Mouse (Mus musculus): ENCODE measurements at regions not wholly inside any gene's neighbourhood (a gene's known extent, or its start where the extent isn't known, plus 50 kb on each side); places are given as distances from the start of the nearest gene placed in this dataset.
"Not testable (repeated sequence)": the region's sequence is repeated elsewhere in the genome, so short reads cannot be mapped to it uniquely, and the experiment has no call there.

DNA sequence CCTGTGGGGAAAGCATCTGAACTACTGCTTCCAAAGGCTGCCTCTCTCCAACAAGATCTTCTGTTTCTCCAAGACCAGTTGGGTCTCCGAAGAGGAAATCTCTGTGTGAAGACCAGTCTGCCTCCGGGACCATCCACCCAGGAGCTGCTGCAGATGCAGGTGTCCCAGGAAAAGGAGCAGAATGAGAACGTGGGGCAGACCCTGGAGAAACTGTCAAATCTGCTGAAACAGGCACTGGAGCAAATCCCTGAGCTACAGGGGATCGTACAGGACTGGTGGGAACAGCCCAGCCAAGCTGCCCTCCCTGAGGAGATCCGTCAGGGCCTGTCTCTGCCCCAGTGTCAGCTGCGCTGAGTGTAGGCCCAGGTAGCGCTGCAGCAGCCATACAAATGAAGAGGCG is 68.9 kb upstream of the Cnih3 start:
- H3K4me3 ChIP-seq (ENCODE audit: low read depth, low read length); H3K4me1 ChIP-seq (ENCODE audit: control insufficient read depth, insufficient read depth, low read length); H3K36me3 ChIP-seq (ENCODE audit: control insufficient read depth, insufficient read depth, low read length); H3K27me3 ChIP-seq (replicated peaks; ENCODE audit: control insufficient read depth, insufficient read depth, low read length); DNase-seq (ENCODE audit: low spot score); H3K4me2 ChIP-seq (ENCODE audit: low read length); H3K9ac ChIP-seq (ENCODE audit: low read length); H3K9me3 ChIP-seq (replicated peaks; ENCODE audit: control insufficient read depth, low read length); H3K27ac ChIP-seq (ENCODE audit: low read depth, low read length); ATAC-seq: not testable (repeated sequence)
- 95% methylated on average over 8 of the region's 8 CpGs for WGBS

DNA sequence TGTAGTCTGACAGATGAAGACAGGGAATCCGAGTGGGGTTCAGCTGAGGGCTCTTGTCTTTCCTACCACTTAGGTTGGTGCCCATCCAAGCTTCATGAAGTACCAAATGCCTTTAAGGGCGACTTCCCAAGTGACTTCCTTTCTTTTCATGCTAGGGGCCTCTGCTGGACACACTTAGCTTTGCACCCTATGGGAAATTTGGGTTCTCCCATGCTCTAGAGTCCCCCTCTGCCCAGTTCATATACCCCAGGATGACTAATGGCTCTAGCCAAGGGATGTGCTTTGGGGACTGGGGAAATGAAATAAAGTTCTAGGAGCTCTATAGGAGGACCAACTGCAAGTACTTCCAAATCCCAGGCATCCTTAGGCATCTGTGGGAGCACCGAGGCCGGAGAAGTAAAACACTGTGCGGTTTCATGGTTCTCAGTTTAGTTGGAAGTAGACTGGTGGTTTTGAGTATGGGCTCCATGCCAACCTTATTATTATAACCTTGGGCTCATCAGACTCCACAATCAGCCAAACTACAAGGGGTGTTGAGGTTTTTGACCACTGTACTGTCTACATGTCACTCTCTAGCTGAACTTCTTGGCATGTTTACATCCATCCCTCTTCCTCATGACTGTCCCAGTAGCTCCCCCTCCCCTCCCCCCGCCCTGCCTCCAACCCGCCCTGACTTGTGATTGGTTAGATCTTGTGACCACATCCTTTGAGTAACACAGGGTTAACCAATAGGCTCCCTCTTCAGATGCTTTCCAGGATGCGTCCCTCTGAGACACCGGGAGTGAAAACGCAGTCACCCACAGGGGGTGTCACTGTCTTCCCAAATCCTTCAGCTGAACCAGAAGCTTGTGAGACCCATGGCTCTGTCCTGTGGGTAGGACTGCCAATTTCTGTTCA is 67.9 kb upstream of the Cnih3 start:
- Histone ChIP-seq H3K36me3 (ENCODE audit: control insufficient read depth, insufficient read depth, low read length) (no peaks in the 10 kb centered on the region), H3K4me3 (ENCODE audit: low read depth, low read length) (no peak overlapping the region), H3K27me3 (replicated peaks; ENCODE audit: control insufficient read depth, insufficient read depth, low read length) (no peaks in the 10 kb centered on the region), H3K9ac (ENCODE audit: low read length) (no peak overlapping the region), H3K4me2 (ENCODE audit: low read length) (no peak overlapping the region), H3K27ac (ENCODE audit: low read depth, low read length) (no peak overlapping the region), H3K9me3 (replicated peaks; ENCODE audit: control insufficient read depth, low read length) (no peaks in the 10 kb centered on the region), H3K4me1 (ENCODE audit: control insufficient read depth, insufficient read depth, low read length) (no peaks in the 10 kb centered on the region)
- WGBS: 77% methylated on average over 10 of the region's 10 CpGs
- no peak for DNase-seq (ENCODE audit: low spot score)
- ATAC-seq: no peak

DNA sequence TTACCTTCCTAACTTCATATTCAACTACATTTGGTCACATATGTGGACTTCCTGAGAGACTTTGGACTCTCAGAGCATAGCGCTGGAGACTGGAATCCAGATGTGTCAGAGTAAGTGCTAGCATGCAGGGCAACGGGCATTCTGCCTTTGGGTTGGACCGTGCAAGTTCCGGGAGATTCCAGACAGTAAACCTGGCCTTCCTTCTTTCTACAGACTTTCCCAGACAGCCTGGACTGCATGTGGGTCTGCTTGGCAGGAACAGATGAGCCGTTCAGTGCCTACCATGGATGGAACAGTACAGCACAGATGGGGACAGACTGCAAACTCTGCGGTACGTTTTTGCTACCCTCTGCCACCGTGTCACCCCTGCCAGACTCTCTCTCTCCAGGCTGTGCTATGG is 66.8 kb upstream of the Cnih3 start:
- WGBS: 85% methylated on average over 8 of the region's 8 CpGs

DNA sequence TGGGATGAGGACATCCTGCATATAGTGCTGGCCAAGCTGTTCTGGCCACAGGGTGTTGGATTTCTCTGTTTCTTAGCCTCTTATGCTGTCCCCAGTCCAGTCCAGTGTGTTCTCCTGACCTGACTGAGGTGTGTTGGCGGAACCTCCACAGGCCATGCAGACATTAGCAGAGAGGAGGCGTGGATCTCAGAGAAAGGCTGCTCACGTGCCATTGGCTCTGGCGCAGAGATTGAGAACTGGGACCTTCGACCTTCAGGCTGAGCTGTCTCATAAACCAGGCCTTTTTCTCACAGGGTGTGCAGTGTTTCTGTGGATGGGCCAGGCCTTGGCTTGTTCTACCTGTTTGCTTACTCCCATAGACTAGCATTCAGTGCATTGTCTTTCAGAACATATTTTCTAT is 66.3 kb upstream of the Cnih3 start:
- DNase-seq (ENCODE audit: low spot score): no peak
- no peaks in the 10 kb centered on the region for H3K36me3 ChIP-seq (ENCODE audit: control insufficient read depth, insufficient read depth, low read length)
- 82% methylated on average over 5 of the region's 5 CpGs for WGBS
- no peak for ATAC-seq
- H3K4me3 ChIP-seq (ENCODE audit: low read depth, low read length): no peak overlapping the region
- H3K4me1 ChIP-seq (ENCODE audit: control insufficient read depth, insufficient read depth, low read length): no peaks in the 10 kb centered on the region
- no peaks in the 10 kb centered on the region for H3K27me3 ChIP-seq (replicated peaks; ENCODE audit: control insufficient read depth, insufficient read depth, low read length)
- H3K9ac ChIP-seq (ENCODE audit: low read length): no peak overlapping the region
- H3K27ac ChIP-seq (ENCODE audit: low read depth, low read length): no peak overlapping the region
- H3K9me3 ChIP-seq (replicated peaks; ENCODE audit: control insufficient read depth, low read length): no peaks in the 10 kb centered on the region
- H3K4me2 ChIP-seq (ENCODE audit: low read length): no peak overlapping the region

More for the DNA sequence above, 66.8 kb upstream of the Cnih3 start:
- no peak overlapping the region for H3K9ac ChIP-seq (ENCODE audit: low read length)
- H3K9me3 ChIP-seq (replicated peaks; ENCODE audit: control insufficient read depth, low read length): no peaks in the 10 kb centered on the region
- H3K4me3 ChIP-seq (ENCODE audit: low read depth, low read length): no peak overlapping the region
- no peak overlapping the region for H3K27ac ChIP-seq (ENCODE audit: low read depth, low read length)
- no peak overlapping the region for H3K4me2 ChIP-seq (ENCODE audit: low read length)
- no peaks in the 10 kb centered on the region for H3K36me3 ChIP-seq (ENCODE audit: control insufficient read depth, insufficient read depth, low read length)
- no peaks in the 10 kb centered on the region for H3K4me1 ChIP-seq (ENCODE audit: control insufficient read depth, insufficient read depth, low read length)
- DNase-seq (ENCODE audit: low spot score) (no peak), ATAC-seq (no peak)
- H3K27me3 ChIP-seq (replicated peaks; ENCODE audit: control insufficient read depth, insufficient read depth, low read length): no peaks in the 10 kb centered on the region

DNA sequence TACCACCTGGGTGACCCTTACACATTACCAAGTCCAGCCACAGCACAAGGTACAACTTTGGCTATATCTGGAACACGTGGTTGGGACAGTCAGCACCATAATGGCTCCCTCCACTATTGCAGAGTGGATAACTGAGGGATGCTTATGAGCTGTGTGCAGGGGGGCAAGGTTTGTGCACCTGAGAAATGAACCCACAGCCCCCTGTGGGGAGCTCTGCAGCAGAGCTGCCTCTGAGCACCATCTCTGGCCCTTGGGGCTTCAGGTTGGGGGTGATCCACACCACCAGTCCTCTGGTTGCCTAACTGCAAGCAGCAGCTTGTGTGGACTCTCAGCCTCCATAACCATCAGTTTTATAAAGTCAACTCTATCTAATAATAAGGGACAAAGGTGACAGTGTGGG is 65.3 kb upstream of the Cnih3 start:
- no peaks in the 10 kb centered on the region for H3K4me1 ChIP-seq (ENCODE audit: control insufficient read depth, insufficient read depth, low read length)
- H3K4me2 ChIP-seq (ENCODE audit: low read length): no peak overlapping the region
- no peaks in the 10 kb centered on the region for H3K9me3 ChIP-seq (replicated peaks; ENCODE audit: control insufficient read depth, low read length)
- ATAC-seq: no peak
- H3K36me3 ChIP-seq (ENCODE audit: control insufficient read depth, insufficient read depth, low read length): no peaks in the 10 kb centered on the region
- DNase-seq (ENCODE audit: low spot score): no peak
- no peak overlapping the region for H3K27ac ChIP-seq (ENCODE audit: low read depth, low read length)
- no peak overlapping the region for H3K4me3 ChIP-seq (ENCODE audit: low read depth, low read length)
- H3K27me3 ChIP-seq (replicated peaks; ENCODE audit: control insufficient read depth, insufficient read depth, low read length): no peaks in the 10 kb centered on the region
- no peak overlapping the region for H3K9ac ChIP-seq (ENCODE audit: low read length)
- 95% methylated on average over 1 of the region's 1 CpGs for WGBS

DNA sequence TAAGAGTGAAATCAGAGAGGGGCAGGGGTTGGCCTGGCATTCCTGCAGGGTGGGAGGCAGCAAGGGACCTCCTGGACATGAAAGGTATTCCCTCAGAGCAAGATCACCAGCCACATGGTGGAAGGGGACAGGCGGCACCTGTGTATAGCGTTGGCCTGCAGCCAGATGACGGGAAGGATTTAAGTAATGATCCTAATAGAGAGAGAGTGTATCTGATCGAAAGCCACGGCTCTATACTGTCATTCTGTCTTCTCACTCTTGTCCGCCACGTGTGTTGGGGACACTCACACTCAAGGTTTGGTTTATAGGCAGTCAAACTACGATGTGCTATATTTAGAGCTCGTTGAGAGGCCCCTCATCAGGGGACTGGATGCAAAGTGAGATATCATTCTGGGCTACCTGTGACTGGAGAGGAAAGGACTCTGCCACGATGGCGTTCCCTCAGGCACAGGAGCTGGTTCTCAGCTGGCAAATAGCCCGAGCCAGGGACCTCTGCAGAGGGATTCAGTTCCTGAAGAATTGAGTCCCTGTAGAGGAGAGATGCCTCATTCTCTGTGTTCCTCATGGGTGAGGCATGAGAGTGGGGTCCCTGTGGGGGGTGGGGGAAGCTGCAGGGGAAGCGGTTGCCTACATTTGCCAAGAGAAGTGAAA is 62.9 kb upstream of the Cnih3 start:
- H3K9ac ChIP-seq (ENCODE audit: low read length): no peak overlapping the region
- H3K4me3 ChIP-seq (ENCODE audit: low read depth, low read length): no peak overlapping the region
- H3K27me3 ChIP-seq (replicated peaks; ENCODE audit: control insufficient read depth, insufficient read depth, low read length): no peaks in the 10 kb centered on the region
- H3K27ac ChIP-seq (ENCODE audit: low read depth, low read length): no peak overlapping the region
- no peaks in the 10 kb centered on the region for H3K9me3 ChIP-seq (replicated peaks; ENCODE audit: control insufficient read depth, low read length)
- ATAC-seq: no peak
- H3K4me1 ChIP-seq (ENCODE audit: control insufficient read depth, insufficient read depth, low read length): no peaks in the 10 kb centered on the region
- H3K4me2 ChIP-seq (ENCODE audit: low read length): no peak overlapping the region
- 71% methylated on average over 13 of the region's 13 CpGs for WGBS
- H3K36me3 ChIP-seq (ENCODE audit: control insufficient read depth, insufficient read depth, low read length): no peaks in the 10 kb centered on the region
- DNase-seq (ENCODE audit: low spot score): no peak

DNA sequence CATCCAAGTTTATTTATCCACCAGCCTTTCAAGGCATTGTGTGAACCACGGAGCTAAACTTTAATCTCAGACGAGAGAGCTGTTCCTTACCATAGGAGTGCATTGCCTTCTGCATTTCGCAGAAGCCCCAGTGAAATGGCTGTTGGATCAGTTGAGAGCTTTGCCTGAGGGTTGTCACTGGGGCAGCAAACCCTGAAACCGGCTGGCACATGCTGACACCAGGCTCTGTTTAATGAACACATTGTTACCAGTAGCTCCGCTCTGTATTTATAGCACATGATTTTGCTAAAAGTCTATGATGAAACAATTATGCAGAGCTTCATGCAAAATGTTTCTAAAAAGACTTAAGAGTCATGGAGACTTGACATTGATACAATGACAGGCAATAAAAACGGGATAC is 61.2 kb upstream of the Cnih3 start:
- no peak for DNase-seq (ENCODE audit: low spot score)
- Histone ChIP-seq H3K27ac (ENCODE audit: low read depth, low read length) (no peak overlapping the region), H3K4me1 (ENCODE audit: control insufficient read depth, insufficient read depth, low read length) (no peaks in the 10 kb centered on the region), H3K36me3 (ENCODE audit: control insufficient read depth, insufficient read depth, low read length) (no peaks in the 10 kb centered on the region), H3K9me3 (replicated peaks; ENCODE audit: control insufficient read depth, low read length) (no peaks in the 10 kb centered on the region), H3K27me3 (replicated peaks; ENCODE audit: control insufficient read depth, insufficient read depth, low read length) (no peaks in the 10 kb centered on the region), H3K4me2 (ENCODE audit: low read length) (no peak overlapping the region), H3K9ac (ENCODE audit: low read length) (no peak overlapping the region), H3K4me3 (ENCODE audit: low read depth, low read length) (no peak overlapping the region)
- ATAC-seq: no peak
- 54% methylated on average over 6 of the region's 6 CpGs for WGBS

DNA sequence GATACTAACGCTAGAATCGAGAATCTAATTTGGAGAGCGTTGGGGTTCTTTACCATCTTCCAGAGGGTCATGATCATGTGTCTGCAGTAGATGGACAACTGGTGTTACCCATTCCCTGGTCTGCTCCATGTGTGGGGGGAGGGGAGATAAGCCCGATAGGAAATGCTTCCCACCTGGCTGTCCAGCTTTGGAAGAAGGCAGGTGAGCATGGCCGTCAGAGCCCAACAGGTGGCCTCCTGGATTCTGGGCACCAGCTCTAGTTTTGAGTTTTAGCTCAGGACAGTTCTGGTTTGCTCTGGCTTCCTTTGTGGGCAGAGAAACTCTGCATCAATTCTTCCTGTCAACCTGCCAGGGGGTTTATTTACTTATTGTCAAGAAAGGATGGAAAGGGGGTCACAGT is 60.5 kb upstream of the Cnih3 start:
- no peaks in the 10 kb centered on the region for H3K27me3 ChIP-seq (replicated peaks; ENCODE audit: control insufficient read depth, insufficient read depth, low read length)
- H3K4me3 ChIP-seq (ENCODE audit: low read depth, low read length): no peak overlapping the region
- no peak overlapping the region for H3K27ac ChIP-seq (ENCODE audit: low read depth, low read length)
- no peaks in the 10 kb centered on the region for H3K9me3 ChIP-seq (replicated peaks; ENCODE audit: control insufficient read depth, low read length)
- WGBS: 90% methylated on average over 5 of the region's 5 CpGs
- H3K9ac ChIP-seq (ENCODE audit: low read length): no peak overlapping the region
- no peaks in the 10 kb centered on the region for H3K4me1 ChIP-seq (ENCODE audit: control insufficient read depth, insufficient read depth, low read length)
- ATAC-seq (no peak), DNase-seq (ENCODE audit: low spot score) (no peak)
- no peak overlapping the region for H3K4me2 ChIP-seq (ENCODE audit: low read length)
- no peaks in the 10 kb centered on the region for H3K36me3 ChIP-seq (ENCODE audit: control insufficient read depth, insufficient read depth, low read length)
